Comparison of ENCODE assay signal across 30 mouse cellular contexts in the genomic region with DNA sequence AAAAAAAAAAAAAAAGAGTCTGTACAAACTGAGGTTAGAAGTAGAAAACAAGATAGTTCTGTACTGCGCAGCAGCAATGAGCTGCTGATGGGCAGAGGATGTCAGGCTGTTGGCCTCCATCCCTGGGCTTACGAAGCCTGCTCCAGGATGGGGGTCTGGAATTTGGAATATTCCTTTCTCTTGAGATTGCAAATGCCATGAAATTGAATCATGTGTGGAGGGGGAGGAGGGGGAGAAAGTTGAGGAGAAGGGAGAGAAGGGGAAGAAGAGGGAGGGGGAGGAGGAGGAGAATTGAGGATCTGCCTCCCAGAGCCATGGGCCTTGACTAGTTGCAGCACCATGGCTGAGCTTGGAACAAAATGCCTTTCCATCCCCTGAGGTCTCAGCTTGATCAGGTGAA.
DNase-seq lines count a peak whose midpoint lies in the region; ATAC-seq and TF ChIP-seq lines count a peak whose summit lies in the region.
"Had no signal": no experiment of that assay in that cellular context is flagged by ENCODE, and none has a peak within 500 bp of the region (broad histone marks: within the 10 kb centered on the region; RNA-seq: fewer than 3 reads in every experiment).

No protein-coding gene starts in this region.

- WGBS in limb, embryonic 14.5 days, result 67% methylated on average over 2 of the region's 2 CpGs
- WGBS in limb, embryonic 10.5 days, result 94% methylated on average over 2 of the region's 2 CpGs
- WGBS in hindbrain, embryonic 16.5 days, result 76% methylated on average over 2 of the region's 2 CpGs

- H3K4me2 ChIP-seq in limb, embryonic 14.5 days (replicated peaks; ENCODE audit: low read depth, low read length, severe bottlenecking), result no peak overlapping the region
- H3K4me2 ChIP-seq in hindbrain, embryonic 16.5 days (ENCODE audit: low read length), result no peak overlapping the region
- H3K4me2 ChIP-seq: embryonic facial prominence, embryonic 13.5 days; heart, embryonic 12.5 days; heart, embryonic 15.5 days; hindbrain, embryonic 12.5 days; hindbrain, embryonic 15.5 days; intestine, embryonic 15.5 days had no signal

- H3K9me3 ChIP-seq in limb, embryonic 14.5 days (ENCODE audit: control insufficient read depth, low read length), result no peaks in the 10 kb centered on the region
- no peaks in the 10 kb centered on the region for H3K9me3 ChIP-seq in limb, embryonic 10.5 days (replicated peaks)
- no peaks in the 10 kb centered on the region for H3K9me3 ChIP-seq in hindbrain, embryonic 16.5 days (ENCODE audit: control insufficient read depth, low read length)
- H3K9me3 ChIP-seq: embryonic facial prominence, embryonic 13.5 days; G1E; heart, embryonic 12.5 days; heart, embryonic 15.5 days; hindbrain, embryonic 12.5 days; hindbrain, embryonic 15.5 days; intestine, embryonic 15.5 days had no signal

- H3K4me3 ChIP-seq in limb, embryonic 14.5 days (replicated peaks; ENCODE audit: low read length), result no peak overlapping the region
- H3K4me3 ChIP-seq in limb, embryonic 10.5 days, result no peak overlapping the region
- no peak overlapping the region for H3K4me3 ChIP-seq in hindbrain, embryonic 16.5 days (ENCODE audit: low read length)
- H3K4me3 ChIP-seq: embryonic facial prominence, embryonic 13.5 days; gastrocnemius, adult 2 months; heart, embryonic 12.5 days; heart, embryonic 15.5 days; hindbrain, embryonic 12.5 days; hindbrain, embryonic 15.5 days; intestine, embryonic 15.5 days had no signal

- H3K9ac ChIP-seq in limb, embryonic 14.5 days (ENCODE audit: low read depth, low read length, severe bottlenecking), result no peak overlapping the region
- H3K9ac ChIP-seq in hindbrain, embryonic 16.5 days (ENCODE audit: low read depth, low read length), result no peak overlapping the region
- H3K9ac ChIP-seq: embryonic facial prominence, embryonic 13.5 days; forebrain, postnatal 0 days; heart, embryonic 12.5 days; heart, embryonic 15.5 days; hindbrain, embryonic 12.5 days; hindbrain, embryonic 15.5 days; intestine, embryonic 15.5 days had no signal

- no peaks in the 10 kb centered on the region for H3K27me3 ChIP-seq in limb, embryonic 14.5 days (ENCODE audit: control insufficient read depth, insufficient read depth, low read length)
- H3K27me3 ChIP-seq in limb, embryonic 10.5 days (ENCODE audit: low read depth, poor library complexity, severe bottlenecking), result no peaks in the 10 kb centered on the region
- no peaks in the 10 kb centered on the region for H3K27me3 ChIP-seq in hindbrain, embryonic 16.5 days (replicated peaks; ENCODE audit: control insufficient read depth, insufficient read depth, low read length)
- H3K27me3 ChIP-seq: CH12.LX; embryonic facial prominence, embryonic 13.5 days; heart, embryonic 12.5 days; heart, embryonic 15.5 days; hindbrain, embryonic 12.5 days; hindbrain, embryonic 15.5 days; intestine, embryonic 15.5 days had no signal

- peak; percentile 4 for DNase-seq in embryo, embryonic 11 days
- no peak for DNase-seq in embryo, embryonic 9.5 days (ENCODE audit: extremely low spot score)
- peak; percentile 20 for DNase-seq in limb, embryonic 14.5 days (ENCODE audit: low spot score)
- no peak for DNase-seq in limb, embryonic 10.5 days (ENCODE audit: low spot score)
- DNase-seq in mesoderm, embryonic 11.5 days (ENCODE audit: low read depth, low spot score), result peak; percentile 17
- DNase-seq: adrenal gland, adult 2 months; adrenal gland, postnatal 14 days; B cell, adult 2 months; cerebellum, adult 11 months; cerebellum, adult 2 months; cerebellum, adult 9-11 months; cerebellum, postnatal 36 days; forebrain, postnatal 0 days; gastrocnemius, adult 2 months; gastrocnemius, postnatal 14 days; heart, adult 18-20 months; heart, postnatal 10 days; heart, postnatal 4 days; kidney, adult 11 months; kidney, adult 8-10 months had no signal

- H3K27ac ChIP-seq in limb, embryonic 14.5 days (replicated peaks; ENCODE audit: low read depth, low read length), result no peak overlapping the region
- no peak overlapping the region for H3K27ac ChIP-seq in limb, embryonic 10.5 days
- H3K27ac ChIP-seq in hindbrain, embryonic 16.5 days (ENCODE audit: low read depth, low read length), result no peak overlapping the region
- H3K27ac ChIP-seq: embryonic facial prominence, embryonic 13.5 days; gastrocnemius, adult 2 months; heart, embryonic 15.5 days; hindbrain, embryonic 12.5 days; hindbrain, embryonic 15.5 days; intestine, embryonic 15.5 days had no signal

- TF ChIP-seq POLR2A in limb, embryonic 14.5 days (IDR thresholded peaks at IDR 0.05; ENCODE audit: borderline replicate concordance, extremely low read depth, insufficient read depth, insufficient read length), result no peak

- H3K4me1 ChIP-seq in limb, embryonic 14.5 days (ENCODE audit: control insufficient read depth, insufficient read depth, low read length), result no peaks in the 10 kb centered on the region
- peaks cover 2% of the 10 kb centered on the region; the same call in 1 of the 2 replicates for H3K4me1 ChIP-seq in limb, embryonic 10.5 days
- no peaks in the 10 kb centered on the region for H3K4me1 ChIP-seq in hindbrain, embryonic 16.5 days (ENCODE audit: control insufficient read depth, insufficient read depth, low read depth, low read length)
- H3K4me1 ChIP-seq: embryonic facial prominence, embryonic 13.5 days; hindbrain, embryonic 12.5 days; hindbrain, embryonic 15.5 days; intestine, embryonic 15.5 days had no signal

- no peaks in the 10 kb centered on the region for H3K36me3 ChIP-seq in limb, embryonic 14.5 days (ENCODE audit: control insufficient read depth, insufficient read depth, low read length)
- H3K36me3 ChIP-seq in limb, embryonic 10.5 days, result no peaks in the 10 kb centered on the region
- H3K36me3 ChIP-seq in hindbrain, embryonic 16.5 days (ENCODE audit: control insufficient read depth, insufficient read depth, low read length), result no peaks in the 10 kb centered on the region
- H3K36me3 ChIP-seq: embryonic facial prominence, embryonic 13.5 days; G1E; heart, embryonic 12.5 days; heart, embryonic 15.5 days; hindbrain, embryonic 12.5 days; hindbrain, embryonic 15.5 days; intestine, embryonic 15.5 days had no signal

- peak; percentile 37; the same call in 1 of the 2 replicates for ATAC-seq in limb, embryonic 14.5 days (ENCODE audit: low FRiP score, low read depth)
- no peak for ATAC-seq in hindbrain, embryonic 16.5 days
- ATAC-seq: forebrain, embryonic 14.5 days; forebrain, postnatal 0 days; intestine, embryonic 15.5 days had no signal

Comparison
In these comparisons a context has a peak if more than half of its experiments do, and no peak if none do; other contexts are left out.
1. DNase-seq: peak in embryo, embryonic 11 days (single experiment), limb, embryonic 14.5 days (single experiment) and mesoderm, embryonic 11.5 days (single experiment); none in embryo, embryonic 9.5 days (single experiment) and limb, embryonic 10.5 days (single experiment).